Mouse (Mus musculus): Measurements from ENCODE around the gene Klf5. TPM values are rescaled to one million over a fixed set of nuclear protein-coding genes. Genes with fewer than 3 reads are reported as not detected.

Klf5 gene
- 8.5 TPM for polyA plus RNA-seq (2014; fragmentation: Illumina TruSeq; extraction: RNeasy Lipid Tissue Mini Kit (QIAGEN cat#74804); ENCODE audit: low read depth, low replicate concordance)

GRCm38 (mm10) chr14:99298385-99299021 lies at the start of gene Klf5:
Gene Klf5, plus strand, starts transcription at chr14:99298691.

Other genes with a start within 250 kb of the Klf5 start
- gene Pibf1, start 199.3 kb upstream of the Klf5 start, polyA plus RNA-seq (2014; fragmentation: Illumina TruSeq; extraction: RNeasy Lipid Tissue Mini Kit (QIAGEN cat#74804); ENCODE audit: low read depth, low replicate concordance): 30.8 TPM
- 39.1 TPM for gene Dis3, start 198.9 kb upstream of the Klf5 start, polyA plus RNA-seq (2014; fragmentation: Illumina TruSeq; extraction: RNeasy Lipid Tissue Mini Kit (QIAGEN cat#74804); ENCODE audit: low read depth, low replicate concordance)